Mouse (Mus musculus) testis, adult 2 months (tissue): Measurements from ENCODE around the gene Tor1b.

Source experiments
- CTCF ChIP-seq: fragments of 200-500 bp; IDR thresholded peaks from 2 replicates; pipeline ENCODE4 v1.5.1; 2012; ENCODE audit warnings: low read depth, mild to moderate bottlenecking, inconsistent platforms, low read length, moderate library complexity; ENCODE audit not compliant: control insufficient read depth, insufficient read depth, insufficient replicate concordance
- POLR2A ChIP-seq: fragments of 200-500 bp; IDR thresholded peaks from 2 replicates; pipeline ENCODE4 v1.6.1; 2012; ENCODE audit warnings: low read depth, mild to moderate bottlenecking, inconsistent platforms, low read length, moderate library complexity; ENCODE audit not compliant: control insufficient read depth

GRCm38 (mm10) chr2:30906641-30907040 lies 46.1 kb upstream of the Tor1b start:
- TF ChIP-seq POLR2A = no peak
- no peak for TF ChIP-seq CTCF
